8 mouse cellular contexts compared by ENCODE assay signal in genomic region chr11:98776843-98777590, GRCm38 (mm10). TPM values are rescaled to one million over a fixed set of nuclear protein-coding genes. Genes with fewer than 3 reads are reported as not detected.
DNase-seq lines count a peak whose midpoint lies in the region; ATAC-seq and TF ChIP-seq lines count a peak whose summit lies in the region.

No protein-coding gene starts in this region.

- TF ChIP-seq POLR2A in cortical plate, adult 2 months (IDR thresholded peaks at IDR 0.05; ENCODE audit: extremely low read depth, insufficient read depth, low read length): peak; percentile 47; the same call in 1 of the 2 replicates
- TF ChIP-seq POLR2A in testis, adult 2 months (IDR thresholded peaks at IDR 0.05; ENCODE audit: control insufficient read depth, low read depth, low read length): peak; percentile 64

- H3K4me3 ChIP-seq in ES-E14 (ENCODE audit: insufficient read depth in 1 of 2, low read depth in 1 of 2, low read length in 2 of 2, poor library complexity in 1 of 2, severe bottlenecking in 1 of 2): peak overlapping the region in 1 of 2 experiments; percentile 41; a peak in 1 of 4 replicates
- no peak overlapping the region for H3K4me3 ChIP-seq in cortical plate, adult 2 months (ENCODE audit: insufficient read depth, low read length)
- H3K4me3 ChIP-seq in lung, embryonic 16.5 days (ENCODE audit: low read length): no peak overlapping the region
- H3K4me3 ChIP-seq in testis, adult 2 months (ENCODE audit: control insufficient read depth, low read depth, low read length): no peak overlapping the region

- ATAC-seq in lung, embryonic 16.5 days (ENCODE audit: low read depth): peak; percentile 15
- ATAC-seq in activated CD4-positive, CD25-positive, alpha-beta regulatory T cell, adult 4 months: no peak

- H3K4me1 ChIP-seq in ES-E14 (ENCODE audit: control insufficient read depth in 2 of 2, insufficient read depth in 2 of 2, low read length in 2 of 2, poor library complexity in 1 of 2): peaks cover 8 to 30% of the 10 kb centered on the region in 2 experiments; a peak in 3 of 4 replicates
- peaks cover 9% of the 10 kb centered on the region for H3K4me1 ChIP-seq in cortical plate, adult 2 months (ENCODE audit: control insufficient read depth, insufficient read depth, low read length)
- H3K4me1 ChIP-seq in lung, embryonic 16.5 days (replicated peaks; ENCODE audit: control insufficient read depth, insufficient read depth, low read length): peaks cover 58% of the 10 kb centered on the region
- peaks cover 31% of the 10 kb centered on the region for H3K4me1 ChIP-seq in testis, adult 2 months (ENCODE audit: control insufficient read depth, insufficient read depth, low read length)

- in situ Hi-C loops in ES-E14 (cut with MboI; ENCODE audit: low sequenced_read_pairs in 2 of 2, unreplicated experiment in 2 of 2): no loop called here

- peak overlapping the region; percentile 59 for H3K4me2 ChIP-seq in lung, embryonic 16.5 days (ENCODE audit: low read depth, low read length)

- 4% methylated on average over 9 of the region's 9 CpGs for WGBS in lung, embryonic 16.5 days

- H3K36me3 ChIP-seq in ES-E14 (ENCODE audit: control insufficient read depth, insufficient read depth, low read length, poor library complexity, severe bottlenecking): no peaks in the 10 kb centered on the region
- H3K36me3 ChIP-seq in lung, embryonic 16.5 days (ENCODE audit: control insufficient read depth, insufficient read depth, low read length): no peaks in the 10 kb centered on the region
- no peaks in the 10 kb centered on the region for H3K36me3 ChIP-seq in testis, adult 2 months (ENCODE audit: control insufficient read depth, insufficient read depth, low read length)

- no peak for DNase-seq in ES-E14 (ENCODE audit: low read depth, low spot score)
- peak; percentile 87 for DNase-seq in heart, adult 8-10 months (ENCODE audit: low spot score)
- DNase-seq in kidney, adult 8-10 months: peak; percentile 85 to 87
- DNase-seq in thymus, adult 18-20 months: no peak

- no peak for TF ChIP-seq CTCF in cortical plate, adult 2 months (IDR thresholded peaks at IDR 0.05; ENCODE audit: extremely low read depth, insufficient read depth, low read length)
- no peak for TF ChIP-seq CTCF in testis, adult 2 months (IDR thresholded peaks at IDR 0.05; ENCODE audit: control insufficient read depth, insufficient read depth, insufficient replicate concordance, low read depth, low read length)

- no peaks in the 10 kb centered on the region for H3K9me3 ChIP-seq in ES-E14 (ENCODE audit: control insufficient read depth, insufficient read depth, low read depth, low read length)
- H3K9me3 ChIP-seq in lung, embryonic 16.5 days (ENCODE audit: control insufficient read depth, low read length): no peaks in the 10 kb centered on the region

- peak overlapping the region; percentile 47; the same call in 1 of the 2 replicates for H3K27ac ChIP-seq in ES-E14 (ENCODE audit: insufficient read depth, low read depth, low read length, poor library complexity, severe bottlenecking)
- H3K27ac ChIP-seq in cortical plate, adult 2 months (ENCODE audit: insufficient read depth, low read length): peak overlapping the region; percentile 81
- H3K27ac ChIP-seq in lung, embryonic 16.5 days (ENCODE audit: low read length): peak overlapping the region; percentile 97
- H3K27ac ChIP-seq in testis, adult 2 months (ENCODE audit: control insufficient read depth, insufficient read depth, low read depth, low read length): peak overlapping the region; percentile 82

- H3K27me3 ChIP-seq in lung, embryonic 16.5 days (ENCODE audit: control insufficient read depth, insufficient read depth, low read depth, low read length): no peaks in the 10 kb centered on the region
- H3K27me3 ChIP-seq in testis, adult 2 months (ENCODE audit: control insufficient read depth, insufficient read depth, low read length): no peaks in the 10 kb centered on the region

- H3K9ac ChIP-seq in ES-E14 (ENCODE audit: insufficient read depth, low read depth, low read length, poor library complexity, severe bottlenecking): peak overlapping the region; percentile 63; the same call in 1 of the 2 replicates
- H3K9ac ChIP-seq in lung, embryonic 16.5 days (ENCODE audit: low read length): peak overlapping the region; percentile 51

TF ChIP-seq in ES-E14, 5 proteins besides CTCF, POLR2A, EP300 and RAD21:
- TF ChIP-seq MAFK (IDR thresholded peaks at IDR 0.05; ENCODE audit: insufficient read depth, low read depth, low read length) (no peak), HCFC1 (IDR thresholded peaks at IDR 0.05; ENCODE audit: borderline replicate concordance, insufficient read depth, low read length) (no peak), CHD2 (IDR thresholded peaks at IDR 0.05; ENCODE audit: low read depth, low read length) (no peak), ZNF384 (IDR thresholded peaks at IDR 0.05; ENCODE audit: low read depth, low read length) (no peak), ZC3H11A (IDR thresholded peaks at IDR 0.05; ENCODE audit: borderline replicate concordance, low read depth, low read length) (no peak)

RNA-seq across cellular contexts. Expression of gene Nr1d1, which starts 1.9 kb away (rescaled TPM):
- total RNA-seq in ES-E14 (2012; rRNA removed): 2.9 and 3.3 TPM in 2 replicates
- 153 and 156 TPM in 2 replicates for polyA plus RNA-seq in cortical plate, adult 2 months (2012; rRNA removed)
- 100 to 1,000 TPM in 2 of 4 experiments, 10 to 100 TPM in 2; 81.4 to 121 (median 101) TPM for total RNA-seq in heart, adult 8-10 months (2022)
- polyA plus RNA-seq in lung, embryonic 16.5 days (2015; fragmentation: Nextera tagmentation; extraction: Ambion mirVana): 1.4 and 1.6 TPM in 2 replicates
- polyA plus RNA-seq in testis, adult 2 months (2012; rRNA removed): 34.7 and 38.6 TPM in 2 replicates
- 1 to 10 TPM; 2.9 to 5.4 TPM for polyA plus RNA-seq in activated CD4-positive, CD25-positive, alpha-beta regulatory T cell, adult 4 months (2017; shearing (Covaris generic))

RNA-seq across cellular contexts. Expression of gene Msl1, which starts 18.3 kb away (rescaled TPM):
- 18.3 and 27.1 TPM in 2 replicates for total RNA-seq in ES-E14 (2012; rRNA removed)
- 119 and 131 TPM in 2 replicates for polyA plus RNA-seq in cortical plate, adult 2 months (2012; rRNA removed)
- 10 to 100 TPM; 72.1 to 84.3 (median 78.7) TPM for total RNA-seq in heart, adult 8-10 months (2022)
- polyA plus RNA-seq in lung, embryonic 16.5 days (2015; fragmentation: Nextera tagmentation; extraction: Ambion mirVana): 19.4 and 20.3 TPM in 2 replicates
- polyA plus RNA-seq in testis, adult 2 months (2012; rRNA removed): 138 and 143 TPM in 2 replicates
- 10 to 100 TPM; 19.9 to 22.0 TPM for polyA plus RNA-seq in activated CD4-positive, CD25-positive, alpha-beta regulatory T cell, adult 4 months (2017; shearing (Covaris generic))

RNA-seq across cellular contexts. Expression of gene Casc3, which starts 27.7 kb away (rescaled TPM):
- total RNA-seq in ES-E14 (2012; rRNA removed): 11.7 and 14.6 TPM in 2 replicates
- polyA plus RNA-seq in cortical plate, adult 2 months (2012; rRNA removed): 44.9 and 47.4 TPM in 2 replicates
- total RNA-seq in heart, adult 8-10 months (2022): 10 to 100 TPM; 16.0 to 20.9 (median 17.8) TPM
- polyA plus RNA-seq in lung, embryonic 16.5 days (2015; fragmentation: Nextera tagmentation; extraction: Ambion mirVana): 33.2 and 36.6 TPM in 2 replicates
- polyA plus RNA-seq in testis, adult 2 months (2012; rRNA removed): 22.0 and 24.9 TPM in 2 replicates
- polyA plus RNA-seq in activated CD4-positive, CD25-positive, alpha-beta regulatory T cell, adult 4 months (2017; shearing (Covaris generic)): 10 to 100 TPM; 10.6 to 11.2 TPM

RNA-seq across cellular contexts. Expression of gene Thra, which starts 36.6 kb away (rescaled TPM):
- total RNA-seq in ES-E14 (2012; rRNA removed): 7.7 and 9.0 TPM in 2 replicates
- polyA plus RNA-seq in cortical plate, adult 2 months (2012; rRNA removed): 721 and 771 TPM in 2 replicates
- total RNA-seq in heart, adult 8-10 months (2022): 10 to 100 TPM; 92.5 to 98.4 (median 95.1) TPM
- 36.3 and 36.4 TPM in 2 replicates for polyA plus RNA-seq in lung, embryonic 16.5 days (2015; fragmentation: Nextera tagmentation; extraction: Ambion mirVana)
- 14.4 and 18.9 TPM in 2 replicates for polyA plus RNA-seq in testis, adult 2 months (2012; rRNA removed)
- polyA plus RNA-seq in activated CD4-positive, CD25-positive, alpha-beta regulatory T cell, adult 4 months (2017; shearing (Covaris generic)): 1 to 10 TPM; 1.4 to 3.5 TPM

RNA-seq across cellular contexts. Expression of gene Med24, which starts 47.8 kb away (rescaled TPM):
- 53.5 and 75.7 TPM in 2 replicates for total RNA-seq in ES-E14 (2012; rRNA removed)
- 127 and 144 TPM in 2 replicates for polyA plus RNA-seq in cortical plate, adult 2 months (2012; rRNA removed)
- total RNA-seq in heart, adult 8-10 months (2022): 10 to 100 TPM; 44.4 to 49.9 (median 46.8) TPM
- 56.6 and 57.8 TPM in 2 replicates for polyA plus RNA-seq in lung, embryonic 16.5 days (2015; fragmentation: Nextera tagmentation; extraction: Ambion mirVana)
- 96.6 and 106 TPM in 2 replicates for polyA plus RNA-seq in testis, adult 2 months (2012; rRNA removed)
- 10 to 100 TPM; 19.1 to 27.9 TPM for polyA plus RNA-seq in activated CD4-positive, CD25-positive, alpha-beta regulatory T cell, adult 4 months (2017; shearing (Covaris generic))

Comparison
In these comparisons a context has a peak if more than half of its experiments do, and no peak if none do; other contexts are left out.
1. DNase-seq: peak in heart, adult 8-10 months (single experiment) and kidney, adult 8-10 months (2 of 2); none in ES-E14 (single experiment) and thymus, adult 18-20 months (0 of 2).
2. H3K27ac ChIP-seq: peak in every context shown above with its lines; median percentile 97 in lung, embryonic 16.5 days; 82 in testis, adult 2 months; 81 in cortical plate, adult 2 months; 47 in ES-E14.